Mouse (Mus musculus) kidney, embryonic 16.5 days (tissue): ENCODE measurements around the gene Lhfp. TPM values are rescaled to one million over a fixed set of nuclear protein-coding genes. Genes with fewer than 3 reads are reported as not detected.

Experiments used
- ATAC-seq: fragments of 200-750 bp; cut with Nextera tagmentation; 2 replicates; pipeline ENCODE4 v1.8.0; 2017; ENCODE audit warnings: moderate TSS enrichment; ENCODE audit not compliant: low FRiP score, low TSS enrichment
- H3K27ac ChIP-seq: fragments of 300-500 bp; sonication (generic); 2 replicates; pipeline ENCODE4 v1.5.1; 2014; ENCODE audit warnings: low read length
- H3K27me3 ChIP-seq: fragments of 300-500 bp; sonication (generic); 2 replicates; pipeline ENCODE4 v1.6.1; 2014; ENCODE audit warnings: low read length, control low read depth, mixed read lengths; ENCODE audit not compliant: insufficient read depth
- H3K36me3 ChIP-seq: fragments of 300-500 bp; sonication (generic); 2 replicates; pipeline ENCODE4 v1.6.1; 2014; ENCODE audit warnings: low read length, control low read depth, mixed read lengths; ENCODE audit not compliant: insufficient read depth
- H3K4me1 ChIP-seq: fragments of 300-500 bp; sonication (generic); 2 replicates; pipeline ENCODE4 v1.6.1; 2014; ENCODE audit warnings: low read length, control low read depth, mixed read lengths; ENCODE audit not compliant: insufficient read depth
- H3K4me2 ChIP-seq: fragments of 300-500 bp; sonication (generic); replicated peaks from 2 replicates; pipeline ENCODE4 v1.6.1; 2014; ENCODE audit warnings: low read depth, low read length
- H3K4me3 ChIP-seq: fragments of 300-500 bp; sonication (generic); 2 replicates; pipeline ENCODE4 v1.5.1; 2014; ENCODE audit warnings: mild to moderate bottlenecking, low read length
- H3K9ac ChIP-seq: fragments of 300-500 bp; sonication (generic); replicated peaks from 2 replicates; pipeline ENCODE4 v1.6.1; 2014; ENCODE audit warnings: low read length
- H3K9me3 ChIP-seq: fragments of 300-500 bp; sonication (generic); 2 replicates; pipeline ENCODE4 v1.6.1; 2016; ENCODE audit warnings: low read length, control low read depth
- WGBS: fragments of 180-500 bp; shearing (Covaris S2); extraction: QIAGEN DNeasy Blood & Tissue Kit; methylation state at CpG from one replicate; pipeline ENCODE4 v1.1.7; 2014; 5-methylcytosine and 5-hydroxymethylcytosine counted together
- polyA plus RNA-seq: library from polyadenylated mRNA; unstranded; fragments of >200 nt; fragmentation: Nextera tagmentation; extraction: Ambion mirVana; gene quantifications from 2 replicates; pipeline ENCODE4 v1.2.1, GENCODE M21; 2015

Lhfp gene
- polyA plus RNA-seq, 1 experiment from 2014 or later, result 139 TPM

GRCm38 (mm10) chr3:53202698-53203097 lies 161.4 kb downstream of the Lhfp start:
- no peak overlapping the region for H3K4me3 ChIP-seq
- H3K36me3 ChIP-seq, result no peaks in the 10 kb centered on the region
- peaks cover 16% of the 10 kb centered on the region for H3K4me1 ChIP-seq
- 25% methylated on average over 3 of the region's 3 CpGs for WGBS
- no peak overlapping the region for H3K4me2 ChIP-seq
- H3K9ac ChIP-seq, result no peak overlapping the region
- H3K27me3 ChIP-seq, result no peaks in the 10 kb centered on the region
- H3K27ac ChIP-seq, result peak overlapping the region; percentile 31; the same call in 1 of the 2 replicates
- ATAC-seq, result no peak
- no peaks in the 10 kb centered on the region for H3K9me3 ChIP-seq

- no peak for ATAC-seq
- no peak overlapping the region for H3K4me2 ChIP-seq
- no peak overlapping the region for H3K27ac ChIP-seq
- no peak overlapping the region for H3K9ac ChIP-seq
- no peak overlapping the region for H3K4me3 ChIP-seq
- WGBS, result 79% methylated on average over 5 of the region's 5 CpGs
- H3K9me3 ChIP-seq, result no peaks in the 10 kb centered on the region
- peaks cover 16% of the 10 kb centered on the region for H3K4me1 ChIP-seq
- no peaks in the 10 kb centered on the region for H3K27me3 ChIP-seq
- no peaks in the 10 kb centered on the region for H3K36me3 ChIP-seq
These were observed 162.3 kb downstream of the Lhfp start for GRCm38 (mm10) chr3:53203656-53204055.

- Histone ChIP-seq H3K27me3 (no peaks in the 10 kb centered on the region), H3K4me1 (peaks cover 16% of the 10 kb centered on the region), H3K27ac (no peak overlapping the region), H3K9me3 (no peaks in the 10 kb centered on the region), H3K4me3 (no peak overlapping the region), H3K9ac (no peak overlapping the region), H3K36me3 (no peaks in the 10 kb centered on the region), H3K4me2 (no peak overlapping the region)
- 83% methylated on average over 7 of the region's 7 CpGs for WGBS
- no peak for ATAC-seq
These were observed 163.1 kb downstream of the Lhfp start for GRCm38 (mm10) chr3:53204348-53204984.

GRCm38 (mm10) chr3:53204985-53205365 lies 163.6 kb downstream of the Lhfp start:
- Histone ChIP-seq H3K4me3 (no peak overlapping the region), H3K9ac (no peak overlapping the region), H3K4me2 (no peak overlapping the region), H3K27ac (no peak overlapping the region), H3K36me3 (no peaks in the 10 kb centered on the region), H3K9me3 (no peaks in the 10 kb centered on the region), H3K27me3 (no peaks in the 10 kb centered on the region), H3K4me1 (peaks cover 21% of the 10 kb centered on the region)
- ATAC-seq, result no peak
- WGBS, result 100% methylated on average over 1 of the region's 1 CpGs

GRCm38 (mm10) chr3:53205706-53206105 lies 164.4 kb downstream of the Lhfp start:
- Histone ChIP-seq H3K27me3 (no peaks in the 10 kb centered on the region), H3K4me3 (no peak overlapping the region), H3K27ac (no peak overlapping the region), H3K4me2 (no peak overlapping the region), H3K4me1 (peaks cover 23% of the 10 kb centered on the region), H3K9me3 (no peaks in the 10 kb centered on the region), H3K36me3 (no peaks in the 10 kb centered on the region), H3K9ac (no peak overlapping the region)
- WGBS, result 94% methylated on average over 3 of the region's 3 CpGs
- ATAC-seq, result no peak

- no peak overlapping the region for H3K4me2 ChIP-seq
- no peak for ATAC-seq
These were observed 165.3 kb downstream of the Lhfp start for GRCm38 (mm10) chr3:53206509-53207224.

GRCm38 (mm10) chr3:53207225-53207528 lies 165.8 kb downstream of the Lhfp start:
- no peak for ATAC-seq
- peaks cover 28% of the 10 kb centered on the region for H3K4me1 ChIP-seq
- WGBS, result 48% methylated on average over 4 of the region's 4 CpGs
- H3K36me3 ChIP-seq, result no peaks in the 10 kb centered on the region
- no peak overlapping the region for H3K4me2 ChIP-seq
- H3K9me3 ChIP-seq, result no peaks in the 10 kb centered on the region
- no peak overlapping the region for H3K27ac ChIP-seq
- H3K27me3 ChIP-seq, result no peaks in the 10 kb centered on the region
- no peak overlapping the region for H3K9ac ChIP-seq
- no peak overlapping the region for H3K4me3 ChIP-seq

More at GRCm38 (mm10) chr3:53206509-53207224, 165.3 kb downstream of the Lhfp start:
- Histone ChIP-seq H3K9me3 (no peaks in the 10 kb centered on the region), H3K27me3 (no peaks in the 10 kb centered on the region), H3K27ac (no peak overlapping the region), H3K4me1 (peaks cover 32% of the 10 kb centered on the region), H3K4me3 (no peak overlapping the region), H3K9ac (no peak overlapping the region), H3K36me3 (no peaks in the 10 kb centered on the region)
- 51% methylated on average over 11 of the region's 11 CpGs for whole genome bisulfite sequencing

GRCm38 (mm10) chr3:53210691-53211526 lies 169.6 kb downstream of the Lhfp start:
- ATAC-seq, result peak; percentile 78; the same call in 1 of the 2 replicates
- Histone ChIP-seq H3K27ac (peak overlapping the region; percentile 32), H3K4me2 (no peak overlapping the region), H3K9me3 (no peaks in the 10 kb centered on the region), H3K27me3 (no peaks in the 10 kb centered on the region), H3K36me3 (no peaks in the 10 kb centered on the region), H3K4me3 (no peak overlapping the region), H3K4me1 (peaks cover 18% of the 10 kb centered on the region), H3K9ac (no peak overlapping the region; the same call in 1 of the 2 replicates)
- WGBS, result 38% methylated on average over 10 of the region's 10 CpGs

- WGBS, result 93% methylated on average over 2 of the region's 2 CpGs
- Histone ChIP-seq H3K27ac (no peak overlapping the region), H3K36me3 (no peaks in the 10 kb centered on the region), H3K4me1 (peaks cover 18% of the 10 kb centered on the region), H3K4me3 (no peak overlapping the region), H3K4me2 (no peak overlapping the region), H3K9me3 (no peaks in the 10 kb centered on the region), H3K9ac (no peak overlapping the region), H3K27me3 (no peaks in the 10 kb centered on the region)
- no peak for ATAC-seq
These were observed 171.3 kb downstream of the Lhfp start for GRCm38 (mm10) chr3:53212599-53212998.
